Mouse (Mus musculus): ENCODE results near the gene Pitpnc1. TPM values are rescaled to one million over a fixed set of nuclear protein-coding genes. Genes with fewer than 3 reads are reported as not detected.

Pitpnc1 gene
- polyA plus RNA-seq, 1 experiment from 2014 or later: 15.7 TPM

- Histone ChIP-seq H3K27ac (ENCODE audit: low read length) (no peak overlapping the region), H3K27me3 (ENCODE audit: control insufficient read depth, insufficient read depth, low read length) (no peaks in the 10 kb centered on the region), H3K9ac (replicated peaks; ENCODE audit: low read depth, low read length) (no peak overlapping the region), H3K4me1 (ENCODE audit: control insufficient read depth, insufficient read depth, low read length) (peaks cover 6% of the 10 kb centered on the region; the same call in 1 of the 2 replicates), H3K4me3 (ENCODE audit: low read depth, low read length) (no peak overlapping the region), H3K9me3 (ENCODE audit: control insufficient read depth, low read depth, low read length) (no peaks in the 10 kb centered on the region), H3K4me2 (replicated peaks; ENCODE audit: low read depth, low read length) (no peak overlapping the region), H3K36me3 (ENCODE audit: control insufficient read depth, insufficient read depth, low read length) (no peaks in the 10 kb centered on the region)
- ATAC-seq (ENCODE audit: insufficient number of reproducible peaks, insufficient read depth, low FRiP score, low read depth): no peak
- 95% methylated on average over 4 of the region's 4 CpGs for WGBS
Measured at GRCm38 (mm10) chr11:107373154-107373553, 97.3 kb downstream of the Pitpnc1 start.

- no peaks in the 10 kb centered on the region for H3K9me3 ChIP-seq (ENCODE audit: control insufficient read depth, low read depth, low read length)
- H3K4me2 ChIP-seq (replicated peaks; ENCODE audit: low read depth, low read length): no peak overlapping the region
- H3K27me3 ChIP-seq (ENCODE audit: control insufficient read depth, insufficient read depth, low read length): no peaks in the 10 kb centered on the region
- H3K9ac ChIP-seq (replicated peaks; ENCODE audit: low read depth, low read length): no peak overlapping the region
- ATAC-seq (ENCODE audit: insufficient number of reproducible peaks, insufficient read depth, low FRiP score, low read depth): no peak
- no peaks in the 10 kb centered on the region for H3K36me3 ChIP-seq (ENCODE audit: control insufficient read depth, insufficient read depth, low read length)
- H3K27ac ChIP-seq (ENCODE audit: low read length): no peak overlapping the region
- H3K4me3 ChIP-seq (ENCODE audit: low read depth, low read length): no peak overlapping the region
- 54% methylated on average over 7 of the region's 7 CpGs for WGBS
- H3K4me1 ChIP-seq (ENCODE audit: control insufficient read depth, insufficient read depth, low read length): peaks cover 6% of the 10 kb centered on the region; the same call in 1 of the 2 replicates
Measured at GRCm38 (mm10) chr11:107372688-107373087, 97.8 kb downstream of the Pitpnc1 start.

DNA sequence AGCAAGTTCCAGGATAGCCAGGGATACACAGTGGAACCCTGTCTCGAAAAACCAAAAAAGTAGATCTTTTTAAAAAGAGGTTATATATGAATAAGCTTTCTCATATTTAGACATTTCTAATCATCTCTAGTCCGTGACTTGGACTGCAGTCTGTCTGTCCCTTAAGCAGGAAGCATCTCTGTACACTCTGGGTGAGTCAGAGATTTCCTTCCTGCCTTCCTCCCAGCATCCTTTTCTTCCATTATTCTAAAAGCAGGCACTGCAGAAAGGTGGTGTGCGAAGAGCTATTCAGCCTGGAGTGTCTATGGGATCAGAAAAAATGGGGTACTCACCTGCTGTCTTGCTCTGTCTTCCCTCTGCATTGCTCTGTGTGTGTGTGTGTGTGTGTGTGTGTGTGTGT lies 100.0 kb downstream of the Pitpnc1 start:
- Histone ChIP-seq H3K4me2 (replicated peaks; ENCODE audit: low read depth, low read length) (no peak overlapping the region), H3K9ac (replicated peaks; ENCODE audit: low read depth, low read length) (no peak overlapping the region), H3K9me3 (ENCODE audit: control insufficient read depth, low read depth, low read length) (no peaks in the 10 kb centered on the region), H3K27me3 (ENCODE audit: control insufficient read depth, insufficient read depth, low read length) (no peaks in the 10 kb centered on the region), H3K4me1 (ENCODE audit: control insufficient read depth, insufficient read depth, low read length) (no peaks in the 10 kb centered on the region), H3K36me3 (ENCODE audit: control insufficient read depth, insufficient read depth, low read length) (no peaks in the 10 kb centered on the region), H3K27ac (ENCODE audit: low read length) (no peak overlapping the region), H3K4me3 (ENCODE audit: low read depth, low read length) (no peak overlapping the region)
- WGBS: 88% methylated on average over 3 of the region's 3 CpGs
- no peak for ATAC-seq (ENCODE audit: insufficient number of reproducible peaks, insufficient read depth, low FRiP score, low read depth)

- Histone ChIP-seq H3K27me3 (ENCODE audit: control insufficient read depth, insufficient read depth, low read length) (no peaks in the 10 kb centered on the region), H3K4me2 (replicated peaks; ENCODE audit: low read depth, low read length) (no peak overlapping the region), H3K9me3 (ENCODE audit: control insufficient read depth, low read depth, low read length) (no peaks in the 10 kb centered on the region), H3K4me3 (ENCODE audit: low read depth, low read length) (no peak overlapping the region), H3K9ac (replicated peaks; ENCODE audit: low read depth, low read length) (no peak overlapping the region), H3K27ac (ENCODE audit: low read length) (no peak overlapping the region), H3K36me3 (ENCODE audit: control insufficient read depth, insufficient read depth, low read length) (no peaks in the 10 kb centered on the region), H3K4me1 (ENCODE audit: control insufficient read depth, insufficient read depth, low read length) (no peaks in the 10 kb centered on the region)
- WGBS: 89% methylated on average over 6 of the region's 6 CpGs
- no peak for ATAC-seq (ENCODE audit: insufficient number of reproducible peaks, insufficient read depth, low FRiP score, low read depth)
Measured at GRCm38 (mm10) chr11:107369661-107370060, 100.8 kb downstream of the Pitpnc1 start.

- 55% methylated on average over 13 of the region's 13 CpGs for WGBS
- H3K4me1 ChIP-seq (ENCODE audit: control insufficient read depth, insufficient read depth, low read length): no peaks in the 10 kb centered on the region
- H3K4me2 ChIP-seq (replicated peaks; ENCODE audit: low read depth, low read length): no peak overlapping the region
Measured at GRCm38 (mm10) chr11:107365938-107366712, 104.4 kb downstream of the Pitpnc1 start.

DNA sequence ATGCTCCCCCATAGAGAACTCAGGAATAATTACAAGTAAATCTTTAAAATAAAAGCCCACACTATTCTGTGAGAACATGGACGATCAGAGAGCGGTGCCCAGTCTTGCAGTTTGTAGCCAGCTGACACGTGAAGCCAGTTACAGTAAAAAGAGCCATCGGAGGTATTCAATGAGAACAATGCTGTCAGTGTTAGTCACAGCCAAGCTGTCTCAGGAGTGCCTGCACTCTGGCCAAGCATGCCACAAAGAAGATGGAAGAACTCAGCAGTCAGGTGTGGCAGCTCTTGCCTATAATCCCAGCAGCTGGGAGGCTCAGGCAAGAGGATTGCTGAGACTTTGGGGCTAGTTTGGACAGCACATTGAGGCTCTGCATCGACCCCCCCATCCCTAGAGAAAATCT lies 111.8 kb downstream of the Pitpnc1 start:
- H3K4me1 ChIP-seq (ENCODE audit: control insufficient read depth, insufficient read depth, low read length): peaks cover 13% of the 10 kb centered on the region; the same call in 1 of the 2 replicates
- no peaks in the 10 kb centered on the region for H3K9me3 ChIP-seq (ENCODE audit: control insufficient read depth, low read depth, low read length)
- no peaks in the 10 kb centered on the region for H3K27me3 ChIP-seq (ENCODE audit: control insufficient read depth, insufficient read depth, low read length)
- no peak overlapping the region for H3K9ac ChIP-seq (replicated peaks; ENCODE audit: low read depth, low read length)
- H3K36me3 ChIP-seq (ENCODE audit: control insufficient read depth, insufficient read depth, low read length): no peaks in the 10 kb centered on the region
- no peak for ATAC-seq (ENCODE audit: insufficient number of reproducible peaks, insufficient read depth, low FRiP score, low read depth)
- WGBS: 76% methylated on average over 5 of the region's 5 CpGs
- no peak overlapping the region for H3K27ac ChIP-seq (ENCODE audit: low read length)
- H3K4me3 ChIP-seq (ENCODE audit: low read depth, low read length): no peak overlapping the region
- H3K4me2 ChIP-seq (replicated peaks; ENCODE audit: low read depth, low read length): no peak overlapping the region

More at GRCm38 (mm10) chr11:107365938-107366712, 104.4 kb downstream of the Pitpnc1 start:
- Histone ChIP-seq H3K36me3 (ENCODE audit: control insufficient read depth, insufficient read depth, low read length) (no peaks in the 10 kb centered on the region), H3K27me3 (ENCODE audit: control insufficient read depth, insufficient read depth, low read length) (no peaks in the 10 kb centered on the region), H3K4me3 (ENCODE audit: low read depth, low read length) (no peak overlapping the region), H3K9ac (replicated peaks; ENCODE audit: low read depth, low read length) (no peak overlapping the region), H3K9me3 (ENCODE audit: control insufficient read depth, low read depth, low read length) (no peaks in the 10 kb centered on the region), H3K27ac (ENCODE audit: low read length) (no peak overlapping the region)
- no peak for ATAC-seq (ENCODE audit: insufficient number of reproducible peaks, insufficient read depth, low FRiP score, low read depth)

- no peaks in the 10 kb centered on the region for H3K36me3 ChIP-seq (ENCODE audit: control insufficient read depth, insufficient read depth, low read length)
- WGBS: 73% methylated on average over 7 of the region's 7 CpGs
Measured at GRCm38 (mm10) chr11:107356224-107356623, 114.3 kb downstream of the Pitpnc1 start.

GRCm38 (mm10) chr11:107355526-107355925 lies 115.0 kb downstream of the Pitpnc1 start:
- Histone ChIP-seq H3K4me3 (ENCODE audit: low read depth, low read length) (no peak overlapping the region), H3K27me3 (ENCODE audit: control insufficient read depth, insufficient read depth, low read length) (no peaks in the 10 kb centered on the region), H3K9me3 (ENCODE audit: control insufficient read depth, low read depth, low read length) (no peaks in the 10 kb centered on the region), H3K36me3 (ENCODE audit: control insufficient read depth, insufficient read depth, low read length) (no peaks in the 10 kb centered on the region), H3K4me2 (replicated peaks; ENCODE audit: low read depth, low read length) (no peak overlapping the region), H3K27ac (ENCODE audit: low read length) (no peak overlapping the region), H3K4me1 (ENCODE audit: control insufficient read depth, insufficient read depth, low read length) (peaks cover 13% of the 10 kb centered on the region; the same call in 1 of the 2 replicates), H3K9ac (replicated peaks; ENCODE audit: low read depth, low read length) (no peak overlapping the region)
- ATAC-seq (ENCODE audit: insufficient number of reproducible peaks, insufficient read depth, low FRiP score, low read depth): no peak
- 49% methylated on average over 3 of the region's 3 CpGs for WGBS

More at GRCm38 (mm10) chr11:107356224-107356623, 114.3 kb downstream of the Pitpnc1 start:
- no peak overlapping the region for H3K9ac ChIP-seq (replicated peaks; ENCODE audit: low read depth, low read length)
- no peak overlapping the region for H3K4me3 ChIP-seq (ENCODE audit: low read depth, low read length)
- no peak overlapping the region for H3K27ac ChIP-seq (ENCODE audit: low read length)
- H3K4me1 ChIP-seq (ENCODE audit: control insufficient read depth, insufficient read depth, low read length): peaks cover 13% of the 10 kb centered on the region; the same call in 1 of the 2 replicates
- no peak overlapping the region for H3K4me2 ChIP-seq (replicated peaks; ENCODE audit: low read depth, low read length)
- no peaks in the 10 kb centered on the region for H3K9me3 ChIP-seq (ENCODE audit: control insufficient read depth, low read depth, low read length)
- no peak for ATAC-seq (ENCODE audit: insufficient number of reproducible peaks, insufficient read depth, low FRiP score, low read depth)
- H3K27me3 ChIP-seq (ENCODE audit: control insufficient read depth, insufficient read depth, low read length): no peaks in the 10 kb centered on the region

Data from stomach, embryonic 14.5 days (tissue).